Mouse (Mus musculus) urinary bladder, postnatal 10 days (tissue): ENCODE measurements around the gene Ntn3.

Experiments
- DNase-seq: peaks from one replicate; pipeline ENCODE4 v3.0.0; 2022; ENCODE audit warnings: low spot score

The Ntn3 gene

DNA sequence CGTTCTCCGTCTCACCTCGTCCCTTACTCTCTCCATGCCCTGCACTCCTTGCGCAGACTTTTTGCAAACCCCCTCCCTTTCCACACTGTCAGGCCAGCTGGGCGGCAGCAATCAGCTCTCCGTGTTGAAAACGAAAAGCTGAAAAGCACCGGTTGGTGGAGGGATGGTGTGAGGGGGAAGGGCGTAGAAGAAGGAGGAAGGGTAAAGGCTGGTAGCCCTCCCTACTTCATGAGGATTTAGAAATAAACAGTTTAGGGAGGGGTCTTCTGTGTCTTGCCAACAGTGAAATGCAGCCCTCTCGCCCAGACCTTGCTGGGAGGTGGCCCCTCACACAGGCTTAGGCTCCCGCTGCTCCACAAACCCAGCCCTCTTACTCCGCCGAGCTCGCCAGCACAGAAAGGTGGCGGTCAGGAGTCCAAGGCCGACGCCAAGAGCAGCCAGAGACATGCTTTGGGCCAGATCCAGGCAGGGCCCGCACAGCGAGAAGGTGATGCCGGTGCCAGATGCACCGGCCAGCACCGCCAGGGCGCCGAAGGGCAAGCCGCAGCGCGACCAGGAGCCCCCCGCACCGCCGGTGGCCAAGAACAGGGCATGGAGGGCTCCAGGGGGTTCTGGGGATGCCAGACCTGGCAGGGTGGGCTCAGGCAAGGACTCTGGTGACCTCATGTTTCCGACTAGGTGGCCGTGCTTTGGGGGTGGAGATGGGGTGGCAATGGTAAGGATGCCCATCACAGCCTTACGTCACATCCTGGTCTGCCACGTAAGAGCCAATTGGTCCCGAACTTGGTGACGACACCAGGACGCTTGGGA lies 2.5 kb upstream of the Ntn3 start:
- DNase-seq = no peak

DNA sequence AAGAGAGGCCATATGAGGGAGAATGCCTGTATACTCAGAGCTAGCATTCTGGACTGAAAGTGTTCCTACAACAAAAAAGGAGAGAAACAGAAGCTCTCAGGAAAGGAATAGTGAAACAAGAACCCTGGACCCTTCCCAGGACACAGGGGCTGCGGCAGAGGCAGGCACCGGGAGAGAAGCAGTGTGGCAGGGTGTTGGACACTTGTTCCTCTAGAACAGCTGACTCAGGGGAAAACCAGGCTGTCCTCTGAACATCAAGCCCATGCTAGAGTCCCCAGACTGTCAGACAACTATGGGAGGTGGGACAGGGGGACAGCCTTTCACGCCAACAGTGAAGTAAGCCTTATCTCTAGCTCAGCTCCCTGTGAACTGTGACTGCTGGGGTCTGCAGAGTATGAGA lies 1.3 kb upstream of the Ntn3 start:
- DNase-seq = no peak

DNA sequence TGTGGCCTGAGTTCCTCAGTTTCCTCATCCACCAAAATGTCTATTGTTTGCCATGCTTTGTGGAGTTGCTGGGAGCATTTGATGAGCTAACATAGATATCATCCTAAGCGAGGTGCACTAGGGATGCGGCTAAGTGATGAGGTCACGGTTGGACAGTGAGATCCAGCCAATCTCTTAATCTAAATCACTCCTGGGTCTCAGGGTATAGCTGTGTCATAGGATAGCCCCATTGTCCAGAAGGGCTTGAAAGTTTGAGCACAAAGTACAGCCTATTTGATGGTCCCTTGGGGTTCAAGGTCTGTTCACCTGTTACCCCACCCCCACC lies 547 bp upstream of the Ntn3 start:
- no peak for DNase-seq

- DNase-seq = no peak
Measured at GRCm38 (mm10) chr17:24208641-24209042, 689 bp downstream of the Ntn3 start.

- no peak for DNase-seq
Measured at GRCm38 (mm10) chr17:24207768-24208640, 1.3 kb downstream of the Ntn3 start.

GRCm38 (mm10) chr17:24206451-24207351 lies 2.6 kb downstream of the Ntn3 start:
- DNase-seq = no peak

DNA sequence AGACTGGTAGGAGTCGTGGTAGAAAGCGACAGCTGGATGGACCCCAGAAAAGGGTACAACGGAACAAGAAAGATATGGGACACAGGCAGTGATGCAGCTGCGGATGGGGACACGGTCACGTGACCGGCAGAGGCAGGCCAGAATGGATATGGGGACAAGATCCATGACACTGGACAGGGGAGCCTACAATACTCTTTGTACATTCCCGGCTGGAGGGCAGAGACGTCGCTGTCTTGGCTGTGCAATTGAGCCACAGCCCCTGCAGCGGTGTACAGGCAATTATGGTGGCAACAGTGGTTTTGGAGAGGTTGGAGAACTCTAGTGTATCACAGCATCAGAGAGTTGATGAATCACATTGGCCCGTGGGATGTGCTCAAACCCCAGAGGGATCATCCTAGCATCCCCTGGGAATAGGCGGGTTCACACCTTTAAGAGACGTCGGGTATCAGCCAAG lies 3.4 kb downstream of the Ntn3 start:
- no peak for DNase-seq

- peak; percentile 75 for DNase-seq
Measured at GRCm38 (mm10) chr17:24205284-24205888, 3.9 kb downstream of the Ntn3 start, which contains the start of gene Tbc1d24. Gene Tbc1d24 (minus strand): TSS chr17:24205562.

DNA sequence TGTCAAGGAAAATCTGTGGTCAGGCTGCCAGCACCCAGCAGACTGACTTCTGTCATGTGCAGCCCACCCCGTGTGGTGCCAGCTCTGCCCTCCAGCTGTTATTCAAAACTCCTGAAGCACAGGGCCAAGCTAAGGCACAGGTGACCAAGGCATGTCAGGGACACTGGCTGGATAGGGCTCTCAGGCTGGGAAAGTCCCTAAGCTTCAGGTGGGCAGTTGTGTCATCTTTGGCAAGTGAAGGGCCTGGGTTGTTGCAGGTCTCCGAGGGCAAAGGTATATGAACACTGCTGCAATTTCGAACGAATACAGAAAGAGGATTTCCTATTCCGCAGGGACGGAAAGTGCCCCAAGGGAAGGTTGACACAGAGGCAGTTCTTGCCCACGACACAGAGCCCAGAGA lies 4.5 kb downstream of the Ntn3 start:
- no peak for DNase-seq

DNA sequence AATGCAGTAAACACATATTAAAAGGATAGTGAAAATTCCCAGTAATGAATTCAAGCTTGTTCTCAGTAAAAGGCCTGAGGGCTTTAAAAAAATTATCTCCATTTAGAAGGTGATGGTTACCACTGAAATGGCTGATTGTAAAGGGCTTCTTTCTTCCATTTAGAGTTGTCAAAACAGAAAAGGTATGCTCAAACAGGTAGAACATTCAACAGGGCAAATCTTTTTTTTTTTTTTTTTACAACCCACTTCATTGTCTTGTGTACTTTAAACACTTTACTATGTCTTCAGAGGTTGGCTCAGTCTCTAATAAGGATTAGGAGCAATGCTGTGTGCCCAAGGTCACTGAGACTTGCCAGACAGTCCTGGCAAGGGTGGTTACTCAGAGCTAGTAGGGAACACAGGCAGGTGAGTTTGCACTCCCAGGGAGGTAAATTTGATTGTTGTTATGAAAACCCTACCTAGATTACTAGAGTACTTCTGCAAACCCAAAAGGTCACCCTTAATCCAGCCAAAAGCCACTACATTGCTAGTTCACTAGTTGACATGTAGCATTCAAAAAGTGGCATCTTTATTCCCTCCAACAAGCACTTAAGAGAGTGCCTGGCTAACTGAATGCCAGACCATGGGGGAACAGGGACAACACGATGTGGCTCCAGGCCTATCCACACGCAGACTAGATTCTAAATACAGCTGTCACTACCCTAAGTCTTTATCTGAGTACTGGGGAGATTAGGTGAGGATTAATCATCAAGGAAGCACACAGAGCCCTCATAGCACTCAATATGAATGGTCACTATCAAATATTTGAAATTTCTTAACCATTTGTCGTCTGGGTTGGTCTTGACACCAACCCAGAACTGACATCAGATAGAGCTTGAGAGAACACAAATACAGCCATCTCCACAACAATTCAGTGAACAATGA lies 5.5 kb downstream of the Ntn3 start:
- DNase-seq = no peak

GRCm38 (mm10) chr17:24203068-24203467 lies 6.3 kb downstream of the Ntn3 start:
- no peak for DNase-seq

DNA sequence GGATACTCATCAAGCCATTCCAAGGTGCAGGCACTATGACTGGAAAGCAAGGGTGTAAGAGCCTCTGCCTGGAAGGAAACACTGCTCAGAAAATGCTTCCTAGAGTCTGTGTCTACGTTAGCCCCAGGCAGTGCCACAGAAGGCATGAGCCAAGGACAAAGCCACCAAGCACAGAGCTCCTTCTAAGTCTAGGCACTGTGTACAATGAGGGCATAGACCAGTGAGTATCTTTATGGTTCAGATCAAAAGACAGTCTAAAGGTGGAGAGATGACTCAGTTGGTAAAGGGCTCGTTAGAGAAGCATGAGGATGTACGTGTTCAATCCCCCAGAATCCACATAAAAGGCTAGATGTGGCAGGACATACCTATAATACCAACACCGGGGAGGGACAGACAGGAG lies 8.2 kb downstream of the Ntn3 start:
- DNase-seq = no peak

DNA sequence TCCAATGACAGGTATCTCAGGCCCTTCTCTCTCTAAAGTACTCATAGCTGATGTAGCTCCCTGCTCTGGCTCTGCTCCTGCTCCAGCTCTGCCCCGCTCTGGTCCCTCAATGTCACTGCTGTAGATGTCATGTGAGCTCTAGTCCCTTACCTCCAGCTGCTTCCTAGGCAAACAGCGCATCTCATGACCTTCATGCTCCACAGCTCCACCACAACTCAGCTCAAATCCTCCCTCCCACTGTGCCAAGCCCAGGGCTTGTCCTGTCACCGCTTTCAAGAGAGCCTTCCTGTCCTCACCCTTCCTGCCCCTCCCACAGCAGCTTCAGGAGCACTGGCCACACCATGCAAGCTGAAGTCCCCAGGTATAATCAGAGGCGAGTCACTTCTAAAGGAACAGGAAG lies 9.6 kb downstream of the Ntn3 start:
- DNase-seq = no peak

DNA sequence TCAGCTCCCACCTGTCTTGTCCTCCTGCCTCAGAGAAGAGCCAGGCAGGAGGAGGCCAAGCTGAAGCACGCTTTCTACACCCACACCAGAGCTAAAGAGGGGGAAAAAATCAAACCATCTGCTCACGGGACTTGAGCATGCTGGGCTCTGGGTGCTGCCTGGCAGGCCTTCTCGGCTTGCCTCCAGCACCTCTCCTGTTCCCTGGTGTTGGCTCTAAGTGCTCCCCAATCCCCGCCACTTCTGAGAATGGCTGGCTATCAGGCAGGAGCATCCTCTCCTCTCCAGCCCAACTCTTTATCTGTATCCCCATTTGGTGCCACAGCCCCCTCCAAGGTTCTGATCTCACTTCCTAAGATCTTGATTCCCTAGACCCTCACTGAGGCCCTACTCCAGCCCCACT lies 10.1 kb downstream of the Ntn3 start:
- no peak for DNase-seq

- DNase-seq = no peak
Measured at GRCm38 (mm10) chr17:24197032-24197824, 12.1 kb downstream of the Ntn3 start.

DNA sequence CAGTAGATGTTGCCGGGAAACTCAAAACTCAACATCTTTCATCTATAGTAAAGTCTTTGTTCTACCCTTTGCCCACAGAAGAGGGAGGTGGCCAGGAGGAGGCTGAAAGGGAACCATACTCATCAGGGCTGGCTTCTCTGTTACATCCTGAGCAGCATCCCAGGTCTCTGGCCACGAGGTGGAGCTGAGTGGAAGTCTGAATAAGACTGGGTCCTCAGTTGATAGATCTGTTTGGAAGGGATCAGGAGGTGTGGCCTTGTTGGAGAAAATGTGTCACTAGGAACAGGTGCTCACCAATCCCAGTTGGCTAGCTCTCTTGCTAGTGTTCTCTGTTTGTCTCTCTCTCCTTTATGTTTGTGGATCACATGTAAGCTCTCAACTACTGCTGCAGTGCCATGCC lies 14.0 kb downstream of the Ntn3 start:
- no peak for DNase-seq

- no peak for DNase-seq
Measured at GRCm38 (mm10) chr17:24193769-24194168, 15.6 kb downstream of the Ntn3 start.

- no peak for DNase-seq
Measured at GRCm38 (mm10) chr17:24193268-24193667, 16.1 kb downstream of the Ntn3 start.

DNA sequence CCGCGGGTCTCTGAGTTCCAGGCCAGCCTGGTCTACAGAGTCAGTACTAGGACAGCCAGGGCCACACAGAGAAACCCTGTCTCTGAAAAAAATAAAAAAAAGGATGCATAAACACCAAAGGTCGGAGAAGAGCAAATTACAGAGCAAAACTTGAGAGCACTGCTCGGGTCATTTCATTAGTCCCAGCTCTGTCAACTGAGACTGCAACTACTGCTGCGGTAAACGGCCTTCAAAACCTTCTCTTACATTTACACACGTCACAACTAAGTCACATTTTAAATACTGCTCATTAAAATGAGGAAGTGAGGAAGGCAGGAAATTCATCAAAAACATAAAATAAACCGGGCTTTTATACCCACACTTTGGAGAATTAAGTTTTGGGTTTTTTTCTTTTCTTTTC lies 16.5 kb downstream of the Ntn3 start:
- no peak for DNase-seq

DNA sequence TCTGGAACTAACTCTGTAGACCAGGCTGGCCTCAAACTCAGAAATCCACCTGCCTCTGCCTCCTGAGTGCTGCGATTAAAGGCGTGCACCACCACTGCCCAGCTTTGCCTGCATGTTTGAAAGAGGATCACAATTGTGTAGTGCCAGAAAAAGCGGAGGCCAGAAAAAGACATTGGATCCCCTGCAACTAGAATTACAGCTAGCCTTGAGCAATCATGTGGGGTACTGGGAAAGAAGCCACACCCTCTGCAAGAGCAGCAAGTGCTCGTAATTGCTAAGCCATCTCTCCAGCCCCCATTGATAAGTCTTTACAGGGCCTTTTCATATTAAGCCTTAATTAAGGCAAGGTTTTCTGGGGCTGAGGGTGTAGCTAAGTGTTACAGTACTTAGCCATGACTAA lies 17.9 kb downstream of the Ntn3 start:
- no peak for DNase-seq
